Mouse (Mus musculus) retina, adult 2 months (tissue): Measurements from ENCODE around the gene Hist1h4b.

Experiments used
- DNase-seq: peaks from one replicate; pipeline ENCODE4 v3.0.0-alpha.2; 2012; ENCODE audit warnings: low read depth, low spot score

Hist1h4b gene

DNA sequence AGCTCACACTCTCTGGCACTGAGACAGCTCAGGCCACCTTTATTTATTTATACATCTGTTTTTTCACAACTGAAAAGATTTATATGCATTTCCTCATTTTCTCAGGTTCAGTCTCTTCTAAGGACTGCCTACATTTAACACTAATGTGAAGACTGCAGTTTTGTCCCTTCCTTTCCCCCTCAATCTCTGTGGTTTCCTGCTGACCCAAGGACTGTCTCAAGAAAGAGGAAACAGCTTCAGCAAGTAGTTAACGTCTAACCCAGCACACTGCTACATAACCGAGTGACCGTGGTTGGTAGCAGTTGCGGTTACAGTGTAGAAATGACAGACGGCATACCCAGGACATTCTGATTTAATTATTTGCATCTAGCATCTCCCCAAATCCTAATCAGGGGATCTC is 42.6 kb downstream of the Hist1h4b start:
- no peak for DNase-seq

DNA sequence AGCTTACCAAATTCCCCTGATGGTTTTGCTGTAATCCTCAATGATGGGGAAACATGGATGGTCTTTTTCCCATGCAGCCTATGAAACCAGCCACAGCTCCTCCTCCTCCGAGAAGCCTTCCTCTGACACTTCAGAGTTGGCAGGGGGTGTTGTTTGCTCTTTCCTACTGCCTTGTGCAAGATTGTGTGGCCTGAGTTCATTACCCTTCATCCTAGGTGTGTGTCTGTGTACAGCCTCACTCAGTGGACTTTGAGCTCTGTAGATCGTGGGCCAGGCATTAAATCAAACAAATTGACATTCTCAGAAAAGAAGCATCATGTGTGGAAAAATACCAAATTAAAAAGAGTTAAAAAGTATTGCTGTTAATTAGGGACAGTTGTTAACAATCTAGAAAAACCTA is 47.7 kb downstream of the Hist1h4b start:
- no peak for DNase-seq

DNA sequence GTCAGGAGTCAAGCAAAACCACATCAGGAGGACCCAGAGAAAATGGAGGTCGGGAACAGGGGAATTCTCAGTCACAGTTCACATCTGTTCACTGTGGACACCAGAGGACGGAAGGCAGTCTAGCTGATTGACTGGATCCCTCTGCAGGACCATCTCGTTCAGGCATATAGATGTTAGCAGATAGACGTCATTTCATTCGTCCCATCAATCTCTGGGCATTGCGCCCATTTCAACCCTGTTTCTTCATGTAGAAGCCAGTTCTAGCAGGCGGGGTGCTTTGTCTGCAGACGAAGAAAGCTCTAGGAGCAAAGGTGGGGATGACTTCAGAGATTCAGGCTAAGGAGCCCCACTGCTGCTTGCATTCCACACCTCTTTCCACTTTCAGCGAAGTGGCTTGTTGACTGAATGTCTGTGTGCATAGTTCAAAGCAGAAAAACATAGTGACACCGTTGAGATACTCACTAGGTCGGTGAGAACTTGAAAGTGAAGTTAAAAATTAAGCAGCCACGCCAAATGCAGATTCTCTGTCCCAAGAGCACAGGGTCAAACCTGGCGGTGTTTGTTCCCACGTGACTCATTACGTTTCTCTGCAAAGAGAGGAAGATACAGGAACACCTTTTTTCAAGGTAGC is 49.7 kb downstream of the Hist1h4b start, which contains the start of gene Slc17a2:
TSS of gene Slc17a2 (plus strand) at position 572 of the 631 bp plus-strand sequence.
- no peak for DNase-seq
